Mouse (Mus musculus) ovary, postnatal 14 days (tissue): ENCODE data around the gene Zfp78.

Source experiments
- DNase-seq: peaks from one replicate; pipeline ENCODE4 v3.0.0; 2022; ENCODE audit warnings: low spot score

The Zfp78 gene

GRCm38 (mm10) chr7:6388971-6389370, 25.9 kb downstream of the Zfp78 start:
- no peak for DNase-seq

GRCm38 (mm10) chr7:6389449-6389848, 26.4 kb downstream of the Zfp78 start:
- DNase-seq = no peak

- DNase-seq = peak; percentile 27
These were observed 35.2 kb downstream of the Zfp78 start, which contains the start of gene Smim17 for GRCm38 (mm10) chr7:6397996-6398975. Smim17 (plus strand) TSS chr7:6398715.

GRCm38 (mm10) chr7:6410043-6410442, 47.0 kb downstream of the Zfp78 start, which contains the start of gene Gm20715:
Gm20715 (plus strand) TSS chr7:6410277.
- DNase-seq = peak; percentile 98

- DNase-seq = no peak
These were observed 51.8 kb downstream of the Zfp78 start for GRCm38 (mm10) chr7:6414626-6415441.

- DNase-seq = no peak
These were observed 52.3 kb downstream of the Zfp78 start for GRCm38 (mm10) chr7:6415442-6415787.

GRCm38 (mm10) chr7:6419894-6420293, 56.8 kb downstream of the Zfp78 start:
- DNase-seq = no peak

- no peak for DNase-seq
These were observed 66.3 kb downstream of the Zfp78 start for GRCm38 (mm10) chr7:6429381-6429780.

- no peak for DNase-seq
These were observed 67.3 kb downstream of the Zfp78 start for GRCm38 (mm10) chr7:6430342-6430741.
